Mouse (Mus musculus) fat pad, adult 2 months (tissue): Measurements from ENCODE around the gene Klhl1.
"Not testable (repeated sequence)": the region's sequence is repeated elsewhere in the genome, so short reads cannot be mapped to it uniquely, and the experiment has no call there.

Experiments used
- DNase-seq: peaks from one replicate; pipeline ENCODE4 v3.0.0-alpha.2; 2011; ENCODE audit warnings: low read depth, low spot score; ENCODE audit errors: extremely low read depth

Klhl1 gene

DNA sequence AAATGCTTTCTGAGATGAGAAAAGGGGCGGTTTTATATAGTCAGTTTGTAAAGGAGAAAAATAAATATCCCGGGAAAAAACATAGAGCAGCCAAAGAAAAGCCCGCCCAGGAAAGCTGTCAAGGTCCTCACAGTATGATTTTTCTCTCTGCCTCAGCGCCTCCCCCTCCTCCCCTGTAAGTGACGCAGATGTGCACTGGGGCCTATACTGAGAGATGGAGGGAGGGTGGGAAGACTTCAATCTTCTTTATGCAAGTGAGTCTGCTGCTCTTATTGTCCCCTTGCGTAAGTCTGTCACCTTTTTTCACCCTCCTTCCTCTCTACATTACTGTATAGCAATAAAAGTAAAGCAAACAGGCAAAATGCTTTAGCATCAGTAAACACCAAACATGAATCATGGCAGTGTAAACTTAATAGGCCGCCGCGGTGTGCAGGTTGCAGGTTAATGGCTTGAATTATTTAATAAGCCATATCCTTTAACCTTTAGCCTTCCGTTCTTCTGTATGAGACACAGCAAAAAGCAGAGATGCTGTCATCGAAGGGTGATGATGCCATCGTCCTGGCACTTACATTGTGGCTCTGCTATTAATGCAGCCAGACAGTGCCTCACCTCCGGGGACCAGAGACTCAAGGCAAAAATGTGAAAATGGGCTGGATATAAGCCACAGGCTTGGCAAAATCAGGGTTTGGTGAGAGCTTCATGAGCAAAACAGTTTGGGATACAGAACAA is at the start of gene Klhl1:
Klhl1 (minus strand) TSS at position 149 of the 729 bp plus-strand sequence.
- no peak for DNase-seq

DNA sequence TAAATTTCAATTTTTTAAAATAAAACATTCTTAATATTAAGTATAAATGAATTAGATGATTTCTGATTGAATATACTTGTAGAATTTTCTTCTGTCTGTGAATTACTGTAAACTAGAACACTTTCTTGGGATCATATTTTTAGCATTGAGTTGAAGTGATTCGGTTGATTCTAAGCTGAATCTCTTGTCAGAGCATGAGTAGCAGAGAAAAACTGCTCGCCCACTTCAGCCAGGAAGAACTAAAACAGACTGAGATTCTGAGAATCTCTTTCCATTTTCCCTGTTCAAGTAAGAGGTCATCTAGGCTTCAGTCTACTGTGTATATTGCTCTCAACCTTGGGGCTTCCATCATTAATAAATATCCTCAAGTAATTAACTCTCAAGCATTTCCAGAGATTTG is 34.8 kb upstream of the Klhl1 start:
- no peak for DNase-seq

- no peak for DNase-seq
Observed at GRCm38 (mm10) chr14:96518151-96518953, 550 bp downstream of the Klhl1 start.

GRCm38 (mm10) chr14:96517727-96518126 is 1.2 kb downstream of the Klhl1 start:
- DNase-seq: no peak

GRCm38 (mm10) chr14:96499936-96500335 is 19.0 kb downstream of the Klhl1 start:
- no peak for DNase-seq

DNA sequence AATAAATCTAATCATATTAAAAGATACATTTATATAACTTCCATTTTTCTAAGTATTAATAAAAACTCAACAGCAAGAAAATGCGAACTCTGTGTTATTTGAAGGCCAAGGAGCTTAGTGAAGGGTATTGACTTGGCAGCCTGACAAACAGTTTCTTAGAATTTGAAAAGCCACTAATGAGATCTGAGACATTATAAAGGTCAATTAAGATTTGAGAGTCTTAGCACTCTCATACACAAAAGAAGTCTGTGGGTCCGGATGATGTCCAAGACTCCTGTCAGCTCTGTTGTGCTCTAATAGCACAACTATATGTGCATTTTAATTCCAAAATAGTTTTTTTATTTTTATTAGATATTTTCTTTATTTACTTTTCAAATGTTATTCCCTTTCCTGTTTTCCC is 47.1 kb downstream of the Klhl1 start:
- no peak for DNase-seq

GRCm38 (mm10) chr14:96471336-96471735 is 47.6 kb downstream of the Klhl1 start:
- DNase-seq: no peak

GRCm38 (mm10) chr14:96461756-96462155 is 57.1 kb downstream of the Klhl1 start:
- DNase-seq: no peak

DNA sequence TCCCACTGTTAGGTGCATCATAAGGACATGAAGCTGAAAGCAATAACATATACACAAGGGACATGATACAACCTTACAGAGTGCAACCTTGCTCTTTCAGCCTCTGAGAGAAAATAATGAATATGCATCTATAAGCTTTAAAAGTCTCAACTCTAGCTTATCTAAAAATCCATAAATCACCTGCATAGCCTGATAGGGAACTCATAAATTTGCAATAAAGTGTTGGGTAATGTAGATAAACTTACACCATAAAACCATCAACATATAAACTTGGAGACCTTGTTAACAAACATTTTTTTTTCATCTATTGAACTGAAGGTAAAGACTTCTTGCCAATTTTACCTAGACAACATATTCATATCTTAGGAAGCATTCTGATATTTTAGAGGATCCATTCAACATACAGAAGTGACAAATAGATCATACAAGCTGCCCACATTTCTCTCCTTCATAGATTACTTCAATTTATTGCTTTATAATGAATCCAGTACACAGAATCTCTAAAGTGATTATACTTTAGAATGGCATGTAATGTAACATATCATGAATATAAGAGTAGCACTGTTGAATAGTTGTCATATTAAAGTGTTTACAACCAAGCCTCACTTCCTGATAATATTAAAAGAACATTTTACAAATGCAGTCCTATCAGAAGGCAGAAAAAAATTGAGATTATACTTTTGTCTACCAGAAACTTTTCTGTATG is 126.7 kb downstream of the Klhl1 start:
- DNase-seq: no peak

DNA sequence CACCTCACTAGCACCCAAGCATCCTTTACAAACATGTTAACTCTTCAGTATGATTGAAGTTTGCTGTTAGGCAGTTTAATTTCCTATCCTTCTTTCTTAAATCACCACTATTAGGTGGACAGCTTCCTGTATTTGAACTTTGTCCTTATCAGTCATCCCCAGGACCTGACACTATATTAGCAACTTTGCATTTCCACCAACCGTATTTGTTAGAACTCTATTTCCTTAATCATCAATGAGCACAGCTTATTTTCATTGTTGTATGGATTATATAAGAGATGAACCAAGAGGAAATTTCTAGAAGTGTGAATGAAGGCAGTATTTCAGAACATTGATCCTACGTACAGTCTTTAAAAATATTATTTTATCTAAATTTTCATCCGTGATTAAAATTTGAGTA is 156.2 kb downstream of the Klhl1 start:
- DNase-seq: no peak

GRCm38 (mm10) chr14:96348220-96348619 is 170.7 kb downstream of the Klhl1 start:
- DNase-seq: no peak

GRCm38 (mm10) chr14:96331069-96331468 is 187.8 kb downstream of the Klhl1 start:
- DNase-seq: no peak

GRCm38 (mm10) chr14:96217805-96218441 is 301.0 kb downstream of the Klhl1 start:
- DNase-seq: no peak

- not testable (repeated sequence) for DNase-seq
Observed at GRCm38 (mm10) chr14:96194795-96195194, 324.1 kb downstream of the Klhl1 start.

DNA sequence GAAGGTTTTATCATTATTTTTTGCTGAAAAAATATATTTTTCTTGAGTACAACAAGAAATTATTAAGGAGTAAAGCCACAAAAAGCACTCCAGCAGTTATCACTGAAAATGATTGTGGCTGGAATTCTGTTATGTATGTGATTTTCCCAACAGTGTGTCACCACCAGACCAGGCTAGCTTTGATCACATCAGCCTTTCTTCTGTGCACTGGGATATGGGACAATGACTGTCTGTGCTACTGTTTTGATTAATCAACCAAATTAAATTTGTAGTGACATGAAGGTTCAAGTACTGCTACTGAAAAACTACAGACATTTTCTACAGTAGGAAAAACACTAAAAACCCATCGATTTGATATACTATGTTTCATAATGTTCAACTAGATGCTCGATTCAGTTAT is 344.4 kb downstream of the Klhl1 start:
- DNase-seq: no peak

- DNase-seq: no peak
Observed at GRCm38 (mm10) chr14:96143137-96143536, 375.8 kb downstream of the Klhl1 start.

- no peak for DNase-seq
Observed at GRCm38 (mm10) chr14:96140246-96140645, 378.7 kb downstream of the Klhl1 start.

DNA sequence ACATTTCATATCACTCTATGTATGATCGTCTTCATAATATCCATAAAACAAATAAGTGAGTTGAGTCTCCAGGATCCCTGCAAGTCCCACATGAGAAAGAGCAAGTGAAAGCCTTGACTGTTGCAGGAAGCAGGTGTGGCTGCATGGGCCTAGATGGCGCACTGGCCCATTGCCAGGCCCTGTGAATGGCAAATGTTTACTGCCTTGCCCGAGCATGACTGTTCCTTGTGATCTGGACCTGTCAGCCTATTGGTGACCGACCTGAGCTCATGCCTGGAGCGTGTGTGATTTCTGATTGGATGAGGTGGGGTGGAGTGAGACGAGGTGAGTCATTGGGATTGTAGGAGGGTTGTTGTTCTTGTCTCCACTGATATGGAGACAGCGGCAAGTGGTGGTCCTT is 411.5 kb downstream of the Klhl1 start:
- DNase-seq: no peak

DNA sequence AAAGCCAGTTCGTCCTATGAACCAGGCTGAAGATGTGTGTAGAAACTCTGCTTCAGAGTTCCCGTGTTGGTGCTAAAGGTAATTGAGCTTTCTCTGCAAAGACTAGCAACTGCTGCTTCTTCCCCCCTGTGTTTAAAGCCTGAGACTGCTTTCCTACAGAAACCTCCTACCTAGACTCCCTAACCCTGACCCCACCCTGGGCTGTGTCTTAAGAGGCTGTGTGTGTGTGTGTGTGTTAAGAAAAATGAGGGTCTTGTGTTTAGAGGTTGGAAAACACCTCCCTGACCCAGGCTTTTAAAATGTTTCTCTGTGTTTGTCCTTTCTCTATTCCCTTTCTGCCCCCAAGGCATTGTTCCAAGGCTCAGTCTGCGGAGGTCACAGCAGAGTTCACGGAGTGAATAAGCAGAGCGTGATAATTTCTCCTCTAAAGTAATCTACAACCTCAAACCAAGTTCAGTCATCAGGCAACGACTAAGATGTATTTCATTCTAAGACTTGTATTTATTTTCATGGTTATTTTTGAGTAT is 437.2 kb downstream of the Klhl1 start:
- no peak for DNase-seq

- DNase-seq: no peak
Observed at GRCm38 (mm10) chr14:96065884-96066283, 453.0 kb downstream of the Klhl1 start.
